Mouse (Mus musculus) embryonic facial prominence, embryonic 15.5 days (tissue): ENCODE data around the gene Rnf130. TPM values are rescaled to one million over a fixed set of nuclear protein-coding genes. Genes with fewer than 3 reads are reported as not detected.

Source experiments
- ATAC-seq: fragments of 200-750 bp; cut with Nextera tagmentation; 2 replicates; pipeline ENCODE4 v1.8.0; 2017; ENCODE audit warnings: low read depth, moderate TSS enrichment; ENCODE audit not compliant: insufficient number of reproducible peaks, low FRiP score, low TSS enrichment
- H3K27ac ChIP-seq: fragments of 300-500 bp; sonication (generic); replicated peaks from 2 replicates; pipeline ENCODE4 v1.5.1; 2015; ENCODE audit warnings: mild to moderate bottlenecking, inconsistent platforms
- H3K27me3 ChIP-seq: fragments of 300-500 bp; sonication (generic); 2 replicates; pipeline ENCODE4 v1.6.1; 2015; ENCODE audit warnings: inconsistent platforms
- H3K36me3 ChIP-seq: fragments of 300-500 bp; sonication (generic); 2 replicates; pipeline ENCODE4 v1.6.1; 2015; ENCODE audit warnings: mild to moderate bottlenecking, inconsistent platforms
- H3K4me1 ChIP-seq: fragments of 300-500 bp; sonication (generic); 2 replicates; pipeline ENCODE4 v1.6.1; 2015; ENCODE audit warnings: inconsistent platforms
- H3K4me2 ChIP-seq: fragments of 300-500 bp; sonication (generic); replicated peaks from 2 replicates; pipeline ENCODE4 v1.6.1; 2015; ENCODE audit warnings: mild to moderate bottlenecking, inconsistent platforms
- H3K4me3 ChIP-seq: fragments of 300-500 bp; sonication (generic); replicated peaks from 2 replicates; pipeline ENCODE4 v1.5.1; 2015; ENCODE audit warnings: mild to moderate bottlenecking, inconsistent platforms
- H3K9ac ChIP-seq: fragments of 300-500 bp; sonication (generic); 2 replicates; pipeline ENCODE4 v1.6.1; 2015; ENCODE audit warnings: inconsistent platforms
- H3K9me3 ChIP-seq: fragments of 300-500 bp; sonication (generic); replicated peaks from 2 replicates; pipeline ENCODE4 v1.6.1; 2016; ENCODE audit warnings: inconsistent platforms
- WGBS: fragments of 180-500 bp; shearing (Covaris S2); methylation state at CpG from one replicate; pipeline ENCODE4 v1.1.7; 2015; 5-methylcytosine and 5-hydroxymethylcytosine counted together
- polyA plus RNA-seq: library from polyadenylated mRNA; unstranded; fragments of >200 nt; fragmentation: Nextera tagmentation; extraction: Ambion mirVana; gene quantifications from 2 replicates; pipeline ENCODE4 v1.2.1, GENCODE M21; 2015

The Rnf130 gene
- 74.5 and 77.2 TPM in 2 replicates for polyA plus RNA-seq

GRCm38 (mm10) chr11:50024833-50025720 is at the start of gene Rnf130:
TSS of gene Rnf130 (plus strand) at chr11:50025346.
- peak; percentile 93 for ATAC-seq
- H3K27me3 ChIP-seq: no peaks in the 10 kb centered on the region
- peak within 1 kb of the TSS; percentile 77 for H3K4me3 ChIP-seq
- peak within 1 kb of the TSS; percentile 97 for H3K9ac ChIP-seq
- H3K27ac ChIP-seq: peak within 1 kb of the TSS; percentile 93
- H3K36me3 ChIP-seq: no peaks in the 10 kb centered on the region
- WGBS: under 1% methylated on average over 122 of the region's 129 CpGs
- peaks cover 19% of the 10 kb centered on the region for H3K4me1 ChIP-seq
- H3K4me2 ChIP-seq: peak within 1 kb of the TSS; percentile 61
- H3K9me3 ChIP-seq: no peaks in the 10 kb centered on the region

DNA sequence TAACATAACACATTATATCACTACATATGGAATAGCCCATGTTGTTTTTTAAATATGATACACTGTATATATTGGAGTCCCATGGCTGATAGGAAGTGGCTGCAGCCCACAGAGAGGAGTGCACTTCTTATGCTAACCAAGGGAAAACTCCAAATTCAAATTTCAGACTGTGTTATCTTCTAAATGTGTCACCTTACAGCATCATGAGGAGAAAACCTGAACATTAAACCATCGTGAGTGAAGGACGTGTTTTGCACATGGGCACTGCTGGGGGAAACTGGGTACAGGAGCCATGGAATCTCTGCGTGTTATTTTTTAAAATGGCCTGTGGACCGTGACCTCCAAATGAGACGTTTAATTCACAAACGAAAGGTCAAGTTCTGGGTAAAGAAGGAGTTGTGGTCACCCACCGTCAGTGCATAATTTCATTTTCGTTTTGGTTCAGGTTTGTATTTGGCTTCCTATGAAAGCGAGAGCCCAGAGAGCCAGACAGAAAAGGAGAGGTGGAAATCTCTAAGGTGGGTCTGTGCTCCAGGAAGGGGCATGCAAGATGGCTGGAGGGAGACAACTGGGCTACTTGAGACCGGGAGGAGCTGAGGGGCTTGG is 47.1 kb upstream of the Rnf130 start:
- 76% methylated on average over 10 of the region's 10 CpGs for WGBS
- ATAC-seq: no peak
- no peaks in the 10 kb centered on the region for H3K4me1 ChIP-seq
- H3K27ac ChIP-seq: no peak overlapping the region
- H3K27me3 ChIP-seq: no peaks in the 10 kb centered on the region
- no peak overlapping the region for H3K9ac ChIP-seq
- H3K4me2 ChIP-seq: no peak overlapping the region
- no peaks in the 10 kb centered on the region for H3K9me3 ChIP-seq
- no peaks in the 10 kb centered on the region for H3K36me3 ChIP-seq
- H3K4me3 ChIP-seq: no peak overlapping the region

DNA sequence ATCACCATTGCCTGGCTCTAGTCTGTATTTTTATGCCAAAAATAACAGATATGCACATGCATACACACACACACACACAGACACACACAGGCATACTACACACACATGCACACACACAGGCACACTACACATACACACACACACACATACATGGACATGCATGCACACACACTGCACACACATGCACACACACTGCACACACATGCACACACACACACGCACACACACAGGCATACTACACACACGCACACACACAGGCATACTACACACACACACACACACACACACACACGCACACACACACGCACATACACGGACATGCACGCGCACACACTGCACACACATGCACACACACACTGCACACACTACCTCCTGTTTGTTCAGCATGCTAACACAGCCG is 46.2 kb upstream of the Rnf130 start:
- ATAC-seq: no peak
- no peak overlapping the region for H3K4me2 ChIP-seq
- no peaks in the 10 kb centered on the region for H3K4me1 ChIP-seq
- no peak overlapping the region for H3K4me3 ChIP-seq
- 90% methylated on average over 8 of the region's 8 CpGs for whole genome bisulfite sequencing
- no peaks in the 10 kb centered on the region for H3K27me3 ChIP-seq
- H3K36me3 ChIP-seq: no peaks in the 10 kb centered on the region
- H3K27ac ChIP-seq: no peak overlapping the region
- H3K9ac ChIP-seq: no peak overlapping the region
- no peaks in the 10 kb centered on the region for H3K9me3 ChIP-seq

DNA sequence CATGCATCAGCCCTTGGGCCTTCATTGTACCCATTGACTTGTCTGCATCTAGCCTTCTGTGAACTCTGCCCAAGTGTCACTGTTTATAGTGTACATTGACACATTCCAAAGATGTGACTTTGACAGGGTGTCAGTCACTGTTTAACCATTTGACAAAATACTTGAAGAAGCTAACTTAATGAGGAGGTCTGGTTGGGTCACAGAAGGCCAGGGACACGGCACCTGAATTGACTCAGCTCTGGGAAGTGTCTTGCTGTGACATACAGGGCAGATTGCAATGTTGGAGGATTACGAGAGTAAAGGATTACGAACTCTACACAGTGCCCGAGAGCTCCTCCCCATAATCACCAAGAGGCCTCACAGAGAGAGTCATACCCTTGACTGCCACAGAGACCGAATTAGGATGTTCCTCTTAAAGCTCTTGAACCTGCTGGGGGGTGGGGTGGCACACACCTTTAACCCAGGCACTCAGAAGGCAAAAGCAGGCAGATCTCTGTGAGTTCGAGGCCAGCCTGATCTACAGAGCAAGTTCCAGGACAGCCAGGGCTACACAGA is 44.4 kb upstream of the Rnf130 start:
- no peaks in the 10 kb centered on the region for H3K36me3 ChIP-seq
- no peaks in the 10 kb centered on the region for H3K27me3 ChIP-seq
- no peak overlapping the region for H3K9ac ChIP-seq
- H3K9me3 ChIP-seq: no peaks in the 10 kb centered on the region
- H3K27ac ChIP-seq: no peak overlapping the region
- no peak overlapping the region for H3K4me3 ChIP-seq
- WGBS: 70% methylated on average over 6 of the region's 6 CpGs
- H3K4me2 ChIP-seq: no peak overlapping the region
- ATAC-seq: no peak
- no peaks in the 10 kb centered on the region for H3K4me1 ChIP-seq

DNA sequence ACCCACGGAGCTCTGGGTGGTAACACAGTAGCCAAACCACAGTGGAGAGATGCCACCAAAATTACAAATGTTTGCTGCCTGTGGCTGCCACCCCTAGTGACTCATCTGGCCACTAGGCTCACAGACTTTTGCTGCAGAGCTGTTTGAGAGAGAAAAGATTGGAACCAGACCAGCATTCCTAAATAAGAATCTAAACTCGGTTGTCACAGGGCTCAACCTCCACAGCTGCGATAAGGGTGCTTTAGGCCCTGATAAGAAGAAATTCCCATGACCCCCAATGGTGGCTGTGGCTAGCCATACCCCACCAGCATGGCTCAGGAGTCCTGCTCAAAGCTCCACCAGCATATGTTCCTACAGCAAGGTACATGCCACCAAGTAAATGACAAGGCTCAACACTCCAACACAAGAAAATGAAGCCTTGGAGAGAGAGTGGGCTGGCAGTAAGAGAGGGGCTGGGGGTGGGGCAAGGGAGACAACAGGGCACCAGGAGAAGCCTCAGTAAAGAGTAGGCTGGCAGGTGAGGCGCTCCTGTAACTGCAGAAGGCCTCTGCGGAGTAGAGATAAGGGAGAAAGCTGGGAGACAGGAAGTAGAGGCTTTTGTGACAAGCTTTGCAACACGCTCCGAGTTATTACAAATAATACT is 43.7 kb upstream of the Rnf130 start:
- WGBS: 66% methylated on average over 7 of the region's 7 CpGs
- Histone ChIP-seq H3K4me1 (no peaks in the 10 kb centered on the region), H3K9me3 (no peaks in the 10 kb centered on the region), H3K4me3 (no peak overlapping the region), H3K27ac (no peak overlapping the region), H3K36me3 (no peaks in the 10 kb centered on the region), H3K9ac (no peak overlapping the region), H3K4me2 (no peak overlapping the region), H3K27me3 (no peaks in the 10 kb centered on the region)
- no peak for ATAC-seq

GRCm38 (mm10) chr11:49982094-49982493 is 43.1 kb upstream of the Rnf130 start:
- no peak overlapping the region for H3K4me2 ChIP-seq
- no peaks in the 10 kb centered on the region for H3K27me3 ChIP-seq
- H3K36me3 ChIP-seq: no peaks in the 10 kb centered on the region
- no peak for ATAC-seq
- no peaks in the 10 kb centered on the region for H3K9me3 ChIP-seq
- no peak overlapping the region for H3K27ac ChIP-seq
- H3K4me3 ChIP-seq: no peak overlapping the region
- 75% methylated on average over 4 of the region's 4 CpGs for WGBS
- no peaks in the 10 kb centered on the region for H3K4me1 ChIP-seq
- no peak overlapping the region for H3K9ac ChIP-seq

DNA sequence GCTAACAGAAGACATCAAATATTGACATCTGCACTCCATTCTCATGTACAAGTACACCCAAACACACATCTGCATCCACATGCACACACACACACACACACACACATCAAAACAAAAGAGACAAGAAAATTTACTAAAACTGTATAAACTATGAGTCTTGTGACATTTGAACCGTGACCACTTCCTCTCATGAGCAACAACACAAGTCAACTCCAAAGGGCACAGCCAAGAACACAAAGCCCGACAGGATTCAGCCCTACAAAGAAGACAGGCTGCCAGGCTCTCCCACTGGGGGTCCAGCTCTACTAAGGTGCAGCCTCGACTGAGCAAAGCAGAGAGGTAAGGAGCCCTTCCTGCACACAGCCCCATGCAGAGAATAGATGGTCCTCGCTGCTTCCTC is 42.3 kb upstream of the Rnf130 start:
- H3K9me3 ChIP-seq: no peaks in the 10 kb centered on the region
- H3K4me2 ChIP-seq: no peak overlapping the region
- H3K36me3 ChIP-seq: no peaks in the 10 kb centered on the region
- no peak overlapping the region for H3K27ac ChIP-seq
- WGBS: 42% methylated on average over 4 of the region's 4 CpGs
- H3K27me3 ChIP-seq: no peaks in the 10 kb centered on the region
- no peak overlapping the region for H3K9ac ChIP-seq
- no peak for ATAC-seq
- H3K4me1 ChIP-seq: no peaks in the 10 kb centered on the region
- no peak overlapping the region for H3K4me3 ChIP-seq

- Histone ChIP-seq H3K9me3 (no peaks in the 10 kb centered on the region), H3K4me1 (no peaks in the 10 kb centered on the region), H3K27ac (no peak overlapping the region), H3K36me3 (no peaks in the 10 kb centered on the region), H3K4me3 (no peak overlapping the region), H3K9ac (no peak overlapping the region), H3K4me2 (no peak overlapping the region), H3K27me3 (no peaks in the 10 kb centered on the region)
- WGBS: 63% methylated on average over 4 of the region's 4 CpGs
- ATAC-seq: no peak
These were observed 41.1 kb upstream of the Rnf130 start for GRCm38 (mm10) chr11:49983875-49984552.

DNA sequence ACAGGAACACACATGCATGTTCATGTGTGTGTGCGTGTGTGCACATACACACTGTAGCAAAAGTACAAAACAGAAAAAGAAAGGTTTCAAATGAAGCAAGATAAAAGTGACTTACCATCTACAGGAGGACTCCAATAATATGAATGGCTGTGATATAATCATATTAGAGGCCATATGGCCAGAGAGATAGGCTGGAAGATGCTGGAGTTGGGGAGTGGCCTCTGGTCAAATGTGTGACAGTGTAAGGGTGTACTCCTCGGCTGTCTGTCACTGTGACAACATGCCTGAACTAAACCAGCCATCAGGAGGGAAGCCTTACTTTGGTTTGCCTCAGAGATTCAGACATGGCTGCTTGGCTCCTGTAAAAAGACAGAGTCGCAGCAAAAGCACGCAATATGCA is 40.1 kb upstream of the Rnf130 start:
- 75% methylated on average over 4 of the region's 4 CpGs for WGBS
- Histone ChIP-seq H3K9me3 (no peaks in the 10 kb centered on the region), H3K4me2 (no peak overlapping the region), H3K27ac (no peak overlapping the region), H3K4me1 (no peaks in the 10 kb centered on the region), H3K9ac (no peak overlapping the region), H3K27me3 (no peaks in the 10 kb centered on the region), H3K36me3 (no peaks in the 10 kb centered on the region), H3K4me3 (no peak overlapping the region)
- no peak for ATAC-seq

DNA sequence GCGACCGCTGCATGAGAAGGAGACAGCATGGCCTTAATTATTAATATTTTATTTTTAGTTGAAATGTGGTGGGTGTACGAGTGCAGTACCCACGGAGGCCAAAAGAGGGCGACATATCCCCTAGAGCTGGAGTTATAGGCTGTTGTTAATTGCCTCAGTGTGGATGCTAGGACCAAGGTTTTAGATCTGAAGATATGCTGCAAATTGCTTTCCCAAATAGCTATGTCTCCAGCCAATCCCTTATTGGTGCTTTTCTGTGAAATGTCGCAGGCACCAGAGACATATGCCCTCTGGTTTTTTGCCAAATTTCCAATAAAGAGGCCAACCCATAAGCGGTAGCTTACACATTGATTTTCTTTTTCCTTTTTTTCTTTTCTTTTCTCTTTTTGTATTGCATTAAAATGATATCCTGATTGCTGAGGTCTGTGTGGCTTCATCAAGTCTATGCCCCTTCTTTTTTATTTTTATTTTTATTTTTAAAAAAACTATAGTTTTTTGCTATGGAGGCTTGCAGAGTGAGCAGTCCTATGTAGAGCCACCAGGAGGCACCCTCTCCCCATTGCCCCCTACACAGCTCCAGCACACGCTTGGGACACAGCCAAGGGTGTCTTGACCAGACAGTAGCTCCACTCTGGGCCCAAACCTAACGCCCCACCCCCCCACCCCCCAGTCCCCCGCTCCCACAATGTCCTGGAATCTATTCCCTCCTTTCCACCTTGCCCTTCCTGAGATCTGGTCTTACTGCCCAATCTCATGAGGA is 38.7 kb upstream of the Rnf130 start:
- WGBS: 22% methylated on average over 10 of the region's 10 CpGs
- no peaks in the 10 kb centered on the region for H3K36me3 ChIP-seq
- H3K4me1 ChIP-seq: no peaks in the 10 kb centered on the region
- H3K9me3 ChIP-seq: no peaks in the 10 kb centered on the region
- no peaks in the 10 kb centered on the region for H3K27me3 ChIP-seq
- H3K4me3 ChIP-seq: no peak overlapping the region
- ATAC-seq: no peak
- no peak overlapping the region for H3K27ac ChIP-seq
- H3K9ac ChIP-seq: no peak overlapping the region
- H3K4me2 ChIP-seq: no peak overlapping the region
